Mouse (Mus musculus) left cerebral cortex, postnatal 4 days (tissue): ENCODE measurements around the gene Myo18a. TPM values are rescaled to one million over a fixed set of nuclear protein-coding genes. Genes with fewer than 3 reads are reported as not detected.

Source experiments
- DNase-seq: peaks from one replicate; pipeline ENCODE4 v3.0.0-alpha.2; 2022
- intact Hi-C: fragments of 180-260 bp; cut with DNase I; formaldehyde crosslinking; loops from one replicate; pipeline ENCODE4 v1.15.1; 2025
- total RNA-seq, 2 experiments: library from RNA; stranded (reverse); gene quantifications; 2 replicates each; pipeline ENCODE4 v1.2.3; 2021

The Myo18a gene
- total RNA-seq, 2 experiments from 2014 or later: 146 to 151 TPM

DNA sequence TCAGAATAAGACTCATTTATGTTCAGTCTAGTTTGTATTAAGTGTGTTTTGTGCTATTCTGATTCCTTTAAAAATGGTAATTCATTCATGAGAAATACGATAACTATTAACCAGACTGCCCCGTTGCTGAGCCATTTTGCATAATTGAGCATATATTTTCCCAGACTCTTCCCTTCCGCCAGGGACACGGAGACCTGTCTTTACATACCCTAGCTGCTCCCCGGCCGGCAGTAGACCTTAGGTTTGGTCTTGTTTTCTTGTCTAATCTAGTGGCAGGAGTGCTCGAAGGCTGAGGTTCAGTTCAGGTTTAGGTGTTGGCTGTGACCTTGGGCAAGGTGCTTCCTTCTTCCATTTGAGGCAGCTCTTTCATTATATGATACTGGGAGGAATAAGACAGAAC lies 99.8 kb downstream of the Myo18a start:
- no peak for DNase-seq
- intact Hi-C loops: no loop called here

DNA sequence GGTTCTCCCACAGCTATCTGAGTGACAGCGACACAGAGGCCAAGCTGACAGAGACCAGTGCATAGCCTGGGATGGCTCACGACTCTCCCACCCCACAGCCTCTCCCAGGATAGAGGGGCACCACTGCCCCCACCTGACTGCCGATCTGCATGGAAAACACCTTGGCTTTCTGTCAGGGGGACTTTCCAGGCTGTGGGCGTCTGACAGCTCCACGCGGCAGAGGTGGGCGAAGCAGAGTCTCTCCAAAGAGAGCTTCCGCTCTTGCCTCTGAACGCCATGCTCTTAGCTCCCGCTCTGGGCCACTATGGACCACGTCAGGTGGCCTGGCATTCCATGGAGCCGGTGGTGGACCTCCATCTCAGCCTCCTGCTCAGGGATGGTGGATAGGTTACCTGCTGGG lies 101.7 kb downstream of the Myo18a start:
- DNase-seq: no peak

DNA sequence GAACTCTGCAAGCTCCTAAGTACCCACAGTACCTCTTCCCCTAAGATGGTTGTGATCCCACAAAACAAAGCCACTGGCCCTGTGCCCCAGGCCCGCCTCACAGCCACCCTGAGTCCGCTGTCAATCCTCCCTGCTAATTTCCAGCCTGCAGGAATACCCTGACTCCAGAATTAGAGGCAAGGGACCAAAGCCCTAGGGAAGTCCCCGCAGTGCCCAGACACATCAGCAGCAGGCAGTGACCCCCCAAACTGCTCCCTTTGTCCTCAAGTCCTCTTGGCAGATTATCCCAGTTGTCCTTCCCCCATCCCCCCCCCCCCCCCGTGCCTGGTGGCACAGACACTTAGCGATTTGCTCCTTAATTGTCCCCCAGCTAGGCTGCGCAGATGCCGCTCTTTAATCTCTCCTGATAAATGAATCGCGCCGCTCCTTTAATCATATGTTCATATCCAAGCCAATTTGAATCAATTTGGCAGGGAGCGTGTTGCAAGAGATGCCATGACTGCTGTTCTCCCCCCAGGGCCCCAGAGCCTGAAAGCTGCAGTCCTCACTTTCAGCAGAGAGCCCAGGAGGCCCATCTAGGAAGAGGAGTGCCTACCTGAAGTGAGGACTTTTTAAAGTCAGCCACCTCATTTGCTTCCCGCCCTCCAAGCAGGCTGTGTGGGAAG lies 104.5 kb downstream of the Myo18a start:
- no peak for DNase-seq
- intact Hi-C loops: no loop called here

More for the DNA sequence above, 101.7 kb downstream of the Myo18a start:
- intact Hi-C loops: no loop called here

DNA sequence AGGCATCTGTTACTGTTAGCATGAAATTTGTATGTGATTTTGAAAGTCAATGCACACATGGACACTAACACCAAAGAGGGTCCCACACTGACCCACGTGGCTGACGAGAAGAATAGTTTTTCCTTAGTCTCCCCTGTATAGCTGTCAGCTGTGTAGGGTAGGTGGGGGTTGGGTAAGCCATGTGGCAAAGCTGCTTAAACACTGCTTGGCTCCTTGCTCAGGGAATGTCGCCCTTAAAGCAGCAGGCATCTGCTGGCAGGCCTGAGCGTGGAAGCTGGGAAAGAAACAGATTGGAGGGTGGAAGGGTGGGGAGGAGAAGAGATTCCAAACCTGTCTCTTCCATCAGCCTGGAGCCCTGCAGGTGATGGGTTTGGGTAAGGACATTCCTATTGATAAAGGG lies 108.4 kb downstream of the Myo18a start:
- peak; percentile 80 for DNase-seq
- intact Hi-C loops: no loop called here

DNA sequence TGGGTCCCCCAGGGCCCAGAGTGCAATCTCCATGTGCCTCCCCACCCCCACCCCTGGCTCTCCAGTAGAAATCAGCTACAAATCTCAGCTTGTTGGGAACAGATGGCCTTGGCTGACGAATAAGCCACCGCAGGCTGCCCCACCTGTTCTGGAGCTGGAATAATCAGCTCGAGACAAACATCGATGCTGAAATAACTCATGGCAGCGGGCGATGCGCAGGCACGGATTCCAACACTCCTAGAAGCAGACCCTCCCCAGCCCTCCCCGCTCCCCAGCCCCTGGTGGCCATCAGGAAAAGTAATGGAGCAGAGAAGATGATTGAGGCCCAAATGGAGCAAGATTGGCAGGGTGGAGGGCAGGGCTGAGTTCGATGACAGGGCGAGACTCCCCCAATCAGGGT lies 109.2 kb downstream of the Myo18a start:
- DNase-seq: peak; percentile 83
- intact Hi-C loops: no loop called here

DNA sequence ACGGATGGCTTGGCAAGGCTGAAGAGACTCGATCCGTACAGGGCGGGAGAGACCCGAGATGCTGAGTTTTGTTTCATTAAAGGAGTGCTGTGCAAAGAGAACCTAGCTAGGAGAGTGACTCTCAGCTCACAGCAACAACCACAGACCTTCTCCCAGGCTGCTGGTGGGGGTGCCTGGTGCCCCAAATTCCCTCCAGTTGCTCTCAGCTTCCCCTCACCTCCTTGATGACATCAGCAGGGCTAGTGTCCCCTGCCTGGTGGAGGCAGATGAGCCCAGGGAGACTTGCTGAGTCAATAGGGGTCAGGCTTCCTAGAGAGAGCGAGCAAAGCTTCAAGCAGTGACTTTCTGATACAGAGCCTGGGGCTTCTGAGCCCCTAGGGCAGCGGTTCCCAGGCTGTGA lies 109.6 kb downstream of the Myo18a start:
- intact Hi-C loops: no loop called here
- no peak for DNase-seq

DNA sequence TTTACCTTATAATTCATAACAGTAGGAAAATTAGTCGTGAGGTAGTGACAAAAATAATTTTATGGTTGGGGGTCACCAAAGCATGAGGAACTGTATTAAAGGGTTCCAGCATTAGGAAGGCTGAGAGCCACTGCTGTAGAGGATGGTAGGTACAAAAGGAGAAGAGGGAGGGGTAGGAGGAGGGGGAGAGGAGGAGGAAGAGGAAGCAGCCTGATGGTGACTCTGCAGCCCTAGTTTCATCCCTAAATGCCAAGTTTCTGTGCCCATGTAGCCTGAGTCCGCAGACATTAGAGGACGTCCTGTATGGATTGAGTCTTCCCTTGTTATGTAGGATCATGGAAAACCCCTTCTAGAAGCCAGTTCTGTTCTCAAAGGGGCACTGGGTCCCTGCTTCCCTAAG lies 110.1 kb downstream of the Myo18a start:
- DNase-seq: no peak
- intact Hi-C loops: no loop called here

DNA sequence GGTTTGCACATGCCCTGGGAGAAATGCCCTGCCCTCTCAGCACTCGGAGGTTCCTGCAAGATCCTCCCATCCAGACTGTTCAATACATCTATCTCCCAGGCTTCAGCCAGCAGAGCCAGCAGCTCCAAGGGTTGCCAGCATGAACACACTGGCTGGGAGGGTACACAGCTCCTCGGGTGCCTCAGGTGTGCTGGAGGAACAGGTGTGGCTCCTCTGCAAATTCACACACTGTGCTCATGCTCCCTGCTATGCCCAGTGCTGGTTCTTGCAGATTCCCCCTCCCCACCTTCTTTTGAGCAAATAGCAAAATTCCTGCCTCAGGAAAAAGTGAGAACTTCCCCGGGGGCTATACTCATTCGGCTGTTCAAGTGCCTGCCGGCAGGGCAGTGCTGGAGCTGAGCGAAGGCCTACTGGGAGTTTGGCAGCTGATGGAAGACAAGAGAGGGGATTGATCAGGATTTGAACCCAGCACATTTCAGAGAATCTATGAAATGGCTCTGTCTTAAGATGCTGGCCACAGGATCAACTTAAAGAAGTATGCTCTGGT lies 111.7 kb downstream of the Myo18a start:
- no peak for DNase-seq
- intact Hi-C loops: no loop called here

DNA sequence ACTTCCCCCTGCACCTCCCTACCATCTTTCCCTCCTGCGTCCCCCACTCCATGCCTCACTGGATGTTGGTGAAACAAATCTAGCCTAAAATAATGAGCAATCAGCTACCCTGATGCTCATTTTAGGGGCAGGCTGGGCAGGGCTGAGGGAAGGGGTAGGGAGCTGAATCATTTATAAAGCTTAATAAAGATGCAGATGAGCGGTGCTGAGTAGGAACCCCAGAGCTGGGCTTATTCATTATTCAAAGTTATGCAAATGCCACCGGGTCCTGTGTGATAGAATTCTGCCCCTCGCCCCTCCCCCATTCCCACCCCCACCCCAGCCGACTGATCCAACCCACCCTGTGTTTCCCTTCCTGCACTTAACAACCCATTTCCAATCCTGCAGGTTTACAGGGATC lies 112.2 kb downstream of the Myo18a start:
- no peak for DNase-seq
- intact Hi-C loops: no loop called here

DNA sequence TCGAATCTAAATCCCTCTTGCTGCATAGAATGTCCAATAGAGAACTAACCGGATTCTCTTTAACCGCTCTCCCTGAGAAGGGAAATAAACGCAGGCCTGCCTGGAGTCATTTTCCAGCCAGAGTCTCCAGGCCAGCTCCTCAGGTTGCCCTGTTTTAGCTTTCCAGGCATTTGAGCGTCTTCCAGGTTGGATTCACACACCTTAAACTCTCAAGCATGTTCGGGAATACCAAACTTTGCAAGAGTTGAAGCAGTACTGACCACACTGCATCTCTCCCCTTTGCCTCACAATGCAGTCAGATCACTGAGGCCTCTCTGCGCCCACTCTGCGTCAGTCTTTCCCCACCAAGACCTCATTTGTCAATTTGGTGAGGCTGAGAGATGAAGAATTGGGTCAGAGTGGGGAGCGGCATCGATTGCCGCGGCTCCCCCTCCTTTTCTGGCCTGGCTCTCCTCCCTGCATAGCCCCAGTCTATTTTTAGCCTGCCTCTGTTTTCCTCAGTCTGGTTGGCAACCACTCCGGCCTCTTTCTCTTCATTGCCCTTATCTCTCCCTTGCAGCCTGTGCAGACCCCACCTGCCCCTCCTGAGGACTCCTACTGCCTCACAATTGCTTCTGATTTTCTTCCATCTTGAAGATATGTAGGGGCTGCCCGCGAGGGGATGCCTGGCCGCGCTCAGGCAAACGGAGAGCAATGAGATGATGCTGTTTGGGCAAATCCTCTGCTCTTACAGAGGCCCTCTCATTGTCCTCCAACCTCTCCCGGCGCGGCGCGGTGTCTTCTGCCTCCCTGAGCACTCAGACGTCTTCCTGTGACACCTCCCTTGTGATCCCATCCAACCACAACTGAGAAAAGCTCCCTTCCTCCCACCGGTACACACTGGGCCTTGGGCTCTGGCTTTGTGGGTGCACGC lies 113.1 kb downstream of the Myo18a start:
- no peak for DNase-seq

DNA sequence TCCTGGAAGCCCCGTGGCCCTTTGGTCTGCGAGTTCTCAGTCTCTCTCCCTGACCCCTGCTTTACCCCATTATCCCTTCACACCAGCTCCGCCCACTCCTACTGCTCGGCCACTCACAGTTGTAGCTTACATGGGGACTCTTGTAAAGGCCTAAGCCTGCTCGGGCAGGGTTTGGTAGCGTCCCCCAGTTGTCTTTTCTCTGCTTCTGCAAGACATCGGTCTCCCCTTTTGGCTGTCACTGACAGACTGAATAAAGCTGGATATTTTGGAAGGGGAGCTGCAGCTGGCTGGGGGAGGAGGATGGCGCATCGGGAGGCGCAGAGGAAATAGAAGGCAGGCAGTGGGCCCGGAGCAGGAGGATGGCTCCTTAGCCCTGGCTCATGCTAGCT lies 113.7 kb downstream of the Myo18a start:
- intact Hi-C loops: no loop called here
- DNase-seq: no peak

More for the DNA sequence above, 113.1 kb downstream of the Myo18a start:
- intact Hi-C loops: no loop called here

DNA sequence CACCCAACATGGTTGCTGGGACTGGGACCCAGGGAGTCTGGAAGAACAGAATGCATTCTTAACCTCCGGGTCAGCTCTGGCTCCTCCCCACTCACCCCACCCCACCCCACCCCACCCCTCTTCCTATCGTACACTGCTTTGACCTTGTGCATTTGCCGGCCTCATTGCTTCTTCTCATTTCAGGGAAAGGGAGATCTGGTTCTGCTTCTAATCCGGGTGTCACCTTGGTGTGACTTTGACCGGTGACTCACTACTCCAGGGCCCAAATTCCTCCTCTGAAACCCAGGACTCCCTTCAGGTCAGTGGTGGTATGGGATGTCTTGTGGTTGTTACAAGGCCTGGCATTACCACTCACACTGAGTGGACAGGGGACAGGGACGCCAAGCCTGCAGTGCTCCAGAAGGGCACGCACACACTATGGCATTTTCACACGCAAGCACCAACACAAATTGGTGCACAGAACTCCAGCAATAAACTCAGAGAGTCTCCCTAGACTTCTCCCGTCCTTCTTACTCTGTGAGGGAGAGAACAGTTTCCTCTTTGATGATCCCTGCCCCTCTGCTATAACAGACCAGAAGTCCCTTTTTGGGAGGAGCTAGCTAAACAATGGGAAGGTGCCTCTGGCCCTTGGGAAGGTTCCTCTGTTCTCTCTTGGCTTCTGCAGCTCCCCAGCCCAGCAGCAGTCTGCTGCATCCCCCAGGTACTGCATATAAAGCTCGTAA lies 121.6 kb downstream of the Myo18a start:
- intact Hi-C loops: no loop called here

DNA sequence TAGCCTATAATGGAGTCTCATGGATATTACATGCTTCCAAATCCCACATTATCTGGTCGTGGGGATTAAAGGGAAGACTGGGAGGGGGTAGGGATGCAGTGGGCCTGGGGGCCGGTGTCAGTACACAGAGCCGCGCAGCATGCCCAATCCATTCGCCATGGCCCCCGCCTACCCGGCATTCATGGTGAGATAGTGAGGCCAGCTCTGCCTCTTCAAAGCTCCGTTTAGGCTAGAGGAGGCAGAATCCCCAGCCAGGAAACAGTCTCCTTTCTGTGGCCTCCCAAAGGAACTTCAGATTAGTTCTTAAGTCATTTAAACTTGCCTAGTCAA lies 122.2 kb downstream of the Myo18a start:
- DNase-seq: peak; percentile 39
- intact Hi-C loops: no loop called here

More for the DNA sequence above, 121.6 kb downstream of the Myo18a start:
- DNase-seq: no peak

DNA sequence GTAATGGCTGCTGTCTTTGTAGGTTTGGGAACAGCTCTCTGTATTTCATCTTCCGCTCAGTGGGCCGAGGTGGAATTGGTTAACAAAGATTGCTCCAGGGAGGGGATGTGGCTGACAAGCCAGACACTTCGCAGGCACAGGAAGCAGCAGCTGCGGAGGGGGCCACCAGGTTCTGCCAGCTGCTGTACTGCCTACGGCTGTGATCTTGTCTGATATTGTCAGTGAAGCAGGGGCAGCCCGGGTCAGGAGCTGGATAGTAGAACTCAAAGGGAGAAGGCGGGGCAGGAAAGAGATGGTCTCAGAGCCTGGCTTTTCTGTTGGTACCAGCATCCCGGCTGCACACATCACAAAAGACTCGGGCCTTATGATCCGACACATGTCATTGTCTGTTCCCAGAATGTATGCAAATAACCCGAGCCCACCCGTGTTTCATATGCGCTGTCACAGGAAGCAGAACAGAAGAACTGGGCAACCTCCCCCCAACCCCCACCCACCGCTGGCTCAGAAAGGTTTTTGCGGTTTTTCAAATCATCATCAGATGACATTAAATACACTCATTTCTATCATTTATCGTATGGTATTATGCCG lies 124.4 kb downstream of the Myo18a start:
- DNase-seq: peak; percentile 37
- intact Hi-C loops: no loop called here

DNA sequence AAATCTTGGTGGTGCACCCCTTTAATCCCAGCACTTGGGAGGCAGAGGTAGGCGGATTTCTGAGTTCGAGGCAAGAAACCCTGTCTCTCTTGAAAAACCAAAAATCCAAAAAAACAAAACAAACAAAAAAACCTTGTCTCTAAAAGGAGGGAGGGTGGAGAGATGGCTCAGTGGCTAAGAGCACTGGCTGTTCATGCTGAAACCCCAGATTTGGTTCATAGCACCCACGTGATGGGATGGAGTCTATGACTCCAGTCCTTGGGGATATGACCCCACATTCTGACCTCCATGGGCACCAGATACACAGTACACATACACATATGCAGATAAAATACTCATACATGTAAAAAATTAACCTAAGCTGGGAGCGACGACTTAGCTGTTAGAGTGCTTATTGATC lies 125.8 kb downstream of the Myo18a start:
- intact Hi-C loops: no loop called here
- DNase-seq: no peak

DNA sequence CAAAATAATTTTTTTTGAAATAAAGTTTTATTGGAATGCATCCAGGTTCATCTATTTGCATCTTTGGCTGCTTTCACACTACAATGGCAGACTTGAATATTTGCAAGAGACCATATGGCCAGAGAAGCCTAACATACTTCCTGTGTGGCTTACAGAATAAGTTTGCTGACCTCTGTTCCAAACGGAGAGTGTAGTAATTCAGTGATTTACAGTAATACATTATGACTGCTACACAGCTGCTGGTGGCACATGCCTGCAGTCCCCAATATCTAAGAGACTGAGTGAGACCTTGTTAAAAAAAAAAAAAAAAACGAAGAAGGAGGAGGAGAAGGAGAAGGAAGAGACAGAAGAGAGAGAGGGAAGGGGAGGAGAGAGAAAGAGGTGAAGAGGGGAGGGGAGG lies 126.4 kb downstream of the Myo18a start:
- no peak for DNase-seq
- intact Hi-C loops: no loop called here

DNA sequence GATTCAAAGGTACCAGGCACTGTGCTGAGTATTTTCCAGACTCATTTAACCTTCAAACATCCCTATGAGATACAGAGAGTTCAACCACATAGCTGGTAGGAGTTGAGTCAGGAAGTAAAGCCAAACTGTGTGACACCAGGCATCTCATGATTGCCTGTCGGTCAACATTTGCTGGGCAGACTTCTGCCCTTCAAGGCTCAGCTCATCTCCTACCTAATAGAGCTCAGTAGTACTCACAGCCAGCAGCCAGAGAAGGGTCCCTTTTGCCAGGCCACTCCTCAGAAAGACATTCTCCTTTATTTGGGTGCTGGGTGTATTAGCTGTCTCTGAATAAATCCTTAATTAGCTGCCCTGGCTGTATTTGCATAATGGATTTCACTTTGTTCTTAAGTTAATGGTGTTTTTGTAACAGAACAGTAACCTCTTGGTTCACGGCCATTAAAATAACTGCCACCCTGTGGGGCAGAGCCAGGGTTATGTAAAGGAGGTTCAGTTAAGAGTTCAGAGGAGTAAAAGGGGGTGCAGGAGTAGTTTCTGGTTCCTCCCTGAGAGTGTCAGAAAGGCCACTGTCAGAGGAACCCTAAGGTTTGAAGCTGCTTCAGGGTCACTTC lies 127.7 kb downstream of the Myo18a start:
- intact Hi-C loops: no loop called here
- DNase-seq: no peak

DNA sequence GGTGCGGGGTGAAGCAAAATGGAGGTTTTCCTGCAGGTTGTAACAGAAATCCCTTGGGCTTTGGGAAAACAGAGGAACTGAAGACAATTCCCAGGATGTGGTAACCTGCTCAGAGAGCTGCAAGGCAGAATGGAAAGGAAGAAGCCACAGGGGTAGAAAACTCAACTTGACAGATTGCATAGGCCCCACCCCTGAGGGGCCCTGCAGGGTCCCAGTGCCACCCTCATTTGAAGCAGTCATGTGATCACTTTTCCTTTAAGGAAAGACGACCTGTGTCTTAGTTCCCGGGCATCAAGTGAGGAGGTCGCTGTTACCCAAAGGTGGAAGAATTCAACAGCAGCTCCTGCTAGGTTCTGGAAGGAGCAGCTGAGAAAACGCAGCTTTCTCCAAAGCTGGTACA lies 129.8 kb downstream of the Myo18a start:
- DNase-seq: no peak
- intact Hi-C loops: no loop called here

DNA sequence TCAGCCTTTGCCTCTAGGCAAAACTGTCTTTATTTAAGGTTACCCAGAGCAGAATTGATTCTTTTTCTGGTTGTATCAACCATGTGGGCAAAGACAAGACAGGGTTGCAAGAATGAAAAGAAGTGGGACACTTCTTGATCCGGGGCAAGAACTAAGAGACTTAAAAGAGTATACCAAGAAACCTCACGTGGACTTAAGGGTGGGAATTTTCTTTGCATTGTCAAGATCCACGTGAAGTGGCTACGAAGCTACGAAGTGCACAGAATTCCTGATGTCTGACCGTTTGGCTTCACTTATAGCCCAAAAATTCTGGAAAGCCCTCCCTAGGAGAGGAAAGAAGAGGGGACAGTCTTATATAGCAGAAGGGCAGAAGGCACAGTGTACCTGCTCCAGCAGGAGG lies 130.2 kb downstream of the Myo18a start:
- intact Hi-C loops: no loop called here
- no peak for DNase-seq
